Mouse (Mus musculus) urinary bladder, postnatal 36 days (tissue): ENCODE results near the gene Rgcc.

Experiments used
- DNase-seq, 2 experiments: peaks; one replicate each; pipeline ENCODE4 v3.0.0; 2022; ENCODE audit warnings: low spot score in 2 of 2, mixed read lengths in 1 of 2

Gene Rgcc

DNA sequence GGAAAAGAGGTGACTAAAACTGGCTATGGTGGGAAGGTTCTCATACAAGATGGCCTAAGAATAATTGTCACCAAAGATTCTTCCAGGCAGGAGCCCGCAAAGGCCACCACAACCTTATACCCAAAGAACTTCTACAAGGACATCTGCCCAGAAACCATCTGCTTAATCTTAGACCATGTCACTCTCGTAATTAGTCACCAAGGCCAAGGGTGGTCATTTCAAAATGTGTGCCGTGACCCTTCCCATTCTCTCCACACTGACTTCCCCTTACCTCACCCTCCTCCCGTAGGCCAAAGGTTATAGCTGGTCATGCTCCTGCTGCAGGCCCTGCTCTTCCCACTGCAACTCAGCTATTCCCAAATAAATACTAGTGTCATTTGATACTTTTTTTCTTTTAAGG lies 22.5 kb downstream of the Rgcc start:
- DNase-seq: no peak

DNA sequence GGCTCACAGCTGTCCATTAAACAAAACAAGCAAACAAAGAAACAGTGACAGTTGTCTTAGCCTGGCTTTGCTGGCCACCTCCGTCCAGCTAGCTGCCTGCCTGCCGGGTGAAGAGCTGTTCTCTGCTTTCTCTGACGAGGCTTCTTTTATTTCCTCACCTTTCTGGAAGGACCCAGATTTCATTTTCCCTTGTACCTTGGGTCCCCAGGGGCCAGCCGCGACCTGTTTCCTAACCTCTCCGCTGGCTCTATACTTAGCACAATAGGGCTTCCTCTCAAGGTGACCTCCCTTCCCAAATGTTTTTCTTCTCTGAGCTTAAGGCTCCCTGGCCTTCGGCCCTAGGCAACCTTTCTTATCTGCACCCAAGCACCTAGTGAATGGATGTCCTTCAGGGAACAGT lies 23.5 kb downstream of the Rgcc start:
- peak in 1 of 2 experiments; percentile 38 for DNase-seq

DNA sequence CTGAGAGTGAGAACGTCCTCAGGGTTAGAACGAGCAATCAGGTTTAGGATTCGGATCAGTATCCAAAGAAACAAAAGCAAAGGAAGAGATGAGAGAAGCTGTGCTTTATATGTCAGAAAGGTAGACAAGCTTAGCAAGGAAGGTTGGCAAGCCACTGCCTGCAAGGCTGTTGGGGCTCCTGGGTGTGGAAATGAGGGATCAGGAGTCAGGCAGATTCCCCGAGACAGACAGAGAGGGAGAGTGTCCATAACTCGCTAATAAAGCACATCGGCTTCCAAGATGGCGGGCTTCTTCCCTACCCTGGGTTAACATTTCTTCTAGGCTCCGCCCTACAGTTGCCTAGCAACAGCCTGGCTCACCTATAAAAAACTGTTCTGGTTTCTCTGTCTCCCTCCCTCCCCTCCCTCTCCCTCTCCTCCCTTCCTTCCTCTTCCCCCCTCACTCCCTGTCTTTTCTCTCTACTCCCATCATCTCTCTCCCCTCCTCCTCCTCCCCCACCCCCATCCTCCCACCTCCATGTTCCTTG lies 25.5 kb downstream of the Rgcc start:
- DNase-seq: no peak

GRCm38 (mm10) chr14:79275441-79275840 lies 26.0 kb downstream of the Rgcc start:
- DNase-seq: no peak

GRCm38 (mm10) chr14:79273697-79274477 lies 27.6 kb downstream of the Rgcc start:
- DNase-seq: no peak

GRCm38 (mm10) chr14:79272991-79273390 lies 28.5 kb downstream of the Rgcc start:
- DNase-seq: no peak

GRCm38 (mm10) chr14:79272188-79272694 lies 29.2 kb downstream of the Rgcc start:
- no peak for DNase-seq

DNA sequence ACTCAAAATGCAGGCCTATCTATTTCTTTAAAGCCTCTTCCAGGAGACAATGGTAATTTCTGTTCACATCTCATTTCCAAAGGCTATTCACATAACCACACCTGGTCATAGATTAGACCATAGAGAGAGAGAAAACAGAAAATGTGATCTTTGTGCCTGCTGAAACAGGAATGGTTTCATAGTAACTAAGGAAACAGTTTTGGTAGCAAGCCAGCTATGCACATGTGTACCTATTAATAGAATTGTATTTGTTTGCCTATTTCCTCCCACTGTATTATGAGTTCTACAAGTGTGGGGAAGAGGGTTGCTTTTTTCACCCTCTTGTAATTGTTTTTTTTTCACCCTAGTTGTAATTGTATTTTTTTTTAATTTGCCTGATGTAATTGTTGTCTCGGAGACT lies 31.9 kb downstream of the Rgcc start:
- no peak for DNase-seq

DNA sequence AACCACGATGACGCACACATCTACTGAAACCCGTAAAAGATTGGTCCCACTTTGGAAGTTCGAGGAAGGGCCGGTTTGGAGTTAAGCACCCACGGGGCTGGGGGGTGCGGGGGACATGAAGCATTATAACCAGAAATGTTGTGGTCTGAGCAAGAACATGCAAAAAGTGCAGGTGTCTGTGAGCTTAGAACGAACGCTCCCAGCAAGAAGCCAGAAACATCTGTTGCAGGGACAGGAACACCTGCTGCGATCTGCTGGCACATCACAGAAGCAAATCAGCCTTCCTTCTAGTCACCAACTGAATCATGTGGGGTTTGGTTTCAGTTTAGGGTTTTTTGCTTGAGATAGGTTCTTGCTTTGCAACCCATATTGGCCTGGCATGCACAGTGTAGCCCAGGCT lies 33.6 kb downstream of the Rgcc start:
- no peak for DNase-seq

- DNase-seq: no peak
Observed at GRCm38 (mm10) chr14:79267382-79267781, 34.1 kb downstream of the Rgcc start.

GRCm38 (mm10) chr14:79266408-79266807 lies 35.0 kb downstream of the Rgcc start:
- peak in 1 of 2 experiments; percentile 44 for DNase-seq

GRCm38 (mm10) chr14:79265738-79266137 lies 35.7 kb downstream of the Rgcc start:
- no peak for DNase-seq

GRCm38 (mm10) chr14:79263321-79263720 lies 38.1 kb downstream of the Rgcc start:
- no peak for DNase-seq

- peak in 1 of 2 experiments; percentile 65 for DNase-seq
Observed at GRCm38 (mm10) chr14:79262677-79263076, 38.8 kb downstream of the Rgcc start.

DNA sequence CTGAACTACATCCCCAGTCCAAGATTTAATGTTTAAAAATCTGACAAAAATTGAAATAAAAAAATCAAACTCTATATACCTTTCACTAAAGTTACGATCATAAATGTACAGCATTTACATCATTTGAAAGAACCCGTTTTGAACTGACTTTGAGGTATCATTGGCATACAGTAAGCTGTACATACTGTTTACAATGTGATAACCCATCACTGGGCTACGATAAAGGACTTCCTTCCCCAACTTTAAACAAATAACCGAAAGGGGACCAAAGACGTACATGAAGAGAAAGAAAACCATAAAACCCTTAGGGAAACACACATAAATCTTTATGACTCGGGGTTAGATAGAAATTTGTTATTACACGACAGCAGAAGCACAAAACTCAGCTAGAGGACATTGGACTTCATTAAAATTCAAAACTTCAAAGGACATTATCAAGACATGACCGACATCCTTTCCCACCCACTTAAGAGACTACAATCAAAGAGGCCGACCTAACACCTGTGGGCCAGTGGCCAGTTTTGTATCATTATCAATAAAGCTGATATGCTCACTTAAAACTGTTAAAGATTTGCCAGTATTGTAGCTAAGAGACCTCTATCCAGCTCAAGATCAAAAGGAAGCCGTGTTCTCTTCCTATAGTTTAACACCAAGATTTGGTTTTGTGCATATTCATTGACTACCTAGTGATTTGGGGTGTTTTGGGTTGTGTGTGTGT lies 42.2 kb downstream of the Rgcc start:
- no peak for DNase-seq

DNA sequence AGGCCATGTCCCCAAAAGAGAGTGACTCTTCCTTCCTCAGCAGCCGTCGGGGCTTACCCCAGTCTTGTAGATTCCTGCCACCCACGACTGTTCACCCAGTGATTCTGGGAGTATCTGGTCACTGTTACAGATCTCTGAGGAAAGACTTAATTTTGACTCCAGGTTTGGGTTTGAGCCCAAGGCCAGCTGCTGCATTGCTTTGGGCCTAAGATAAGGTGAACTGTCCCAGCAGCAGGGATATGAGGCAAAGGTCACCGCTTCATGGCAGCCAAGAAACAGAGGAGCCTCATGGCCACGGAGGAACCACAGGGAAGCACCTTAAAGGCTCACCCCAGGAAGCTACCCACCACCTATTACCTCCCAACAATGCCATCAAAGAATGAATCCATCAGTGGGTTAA lies 44.8 kb downstream of the Rgcc start:
- DNase-seq: no peak

DNA sequence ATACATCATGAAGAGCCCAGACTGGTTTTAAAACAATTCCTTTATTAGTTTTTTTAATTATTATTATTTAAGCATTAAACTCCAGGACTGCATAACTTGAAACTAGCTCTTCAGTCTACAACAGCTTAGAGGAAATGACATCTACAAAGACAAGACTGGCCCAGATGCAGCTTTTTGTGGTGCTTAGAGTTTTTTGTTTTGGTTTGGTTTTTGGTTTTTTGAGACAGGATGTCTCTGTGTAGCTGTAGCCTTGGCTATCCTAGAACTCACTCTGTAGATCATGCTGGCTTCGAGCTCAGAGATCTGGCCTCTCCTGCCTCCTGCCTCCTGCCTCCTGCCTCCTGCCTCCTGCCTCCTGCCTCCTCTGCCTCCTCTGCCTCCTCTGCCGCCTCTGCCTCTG lies 45.7 kb downstream of the Rgcc start:
- DNase-seq: no peak

DNA sequence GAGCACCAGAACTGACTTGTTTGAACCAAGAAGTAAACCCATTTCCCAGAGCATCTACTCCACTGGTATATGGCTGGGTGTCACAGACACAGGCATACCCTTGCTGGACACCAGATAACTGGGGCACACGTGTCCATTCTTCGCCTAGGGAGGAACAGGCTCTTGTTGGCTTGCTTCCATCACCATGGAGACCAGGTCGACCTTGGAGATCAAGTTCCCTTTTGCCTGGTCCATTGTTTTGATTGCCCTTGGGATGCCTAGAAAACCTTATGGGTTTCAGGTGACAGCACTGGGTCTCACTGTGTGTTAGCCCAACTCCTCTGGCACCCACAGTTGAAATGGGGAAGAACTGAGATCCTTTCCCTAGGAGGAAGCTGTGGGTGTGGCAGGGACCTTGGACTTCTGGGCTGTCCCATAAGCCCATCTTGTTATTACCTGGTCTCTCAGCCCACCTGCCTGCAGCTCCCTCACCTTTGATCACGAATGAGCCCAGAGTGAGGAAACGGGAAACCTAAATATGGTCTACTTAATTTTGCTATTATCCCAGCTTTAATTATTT lies 49.6 kb downstream of the Rgcc start:
- no peak for DNase-seq

GRCm38 (mm10) chr14:79244571-79244970 lies 56.9 kb downstream of the Rgcc start:
- DNase-seq: no peak

DNA sequence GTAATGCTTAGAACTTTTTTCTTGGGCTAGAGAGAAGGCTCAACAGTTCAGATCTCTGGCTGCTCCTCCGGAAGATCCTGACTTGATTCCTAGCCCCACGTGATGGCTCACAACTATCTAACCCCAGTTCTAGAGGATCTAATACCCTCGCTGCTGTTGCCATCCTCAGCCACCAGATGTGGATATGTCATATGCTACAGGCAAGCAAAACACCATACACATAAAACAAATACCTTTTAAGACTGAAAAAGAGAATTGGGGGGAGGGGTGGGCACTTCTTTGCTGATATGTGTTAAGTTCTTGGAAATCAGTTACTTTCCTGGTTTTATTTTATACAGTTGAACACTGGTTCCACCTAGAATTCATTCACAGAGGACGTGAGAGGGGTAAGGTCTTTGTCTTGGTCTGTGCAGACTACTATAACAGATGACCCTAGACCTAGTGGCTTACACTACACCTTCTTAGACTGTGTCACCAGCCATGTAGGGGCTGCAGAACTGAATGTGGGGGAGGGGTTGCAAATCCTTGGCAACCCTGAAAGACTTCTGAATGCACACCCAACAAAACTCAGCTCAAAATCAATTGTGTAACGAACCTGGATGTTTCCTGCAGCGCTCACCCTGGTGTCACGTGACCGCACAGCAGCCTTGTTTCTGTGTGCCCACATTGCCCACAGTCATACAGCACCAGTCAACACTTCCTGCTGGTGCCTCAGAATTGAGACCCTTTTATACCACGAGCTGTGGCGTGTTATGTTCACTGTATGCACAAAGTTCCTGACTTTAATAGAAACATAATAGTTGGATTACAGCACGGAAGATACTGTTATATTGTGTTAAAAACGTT lies 58.2 kb downstream of the Rgcc start:
- no peak for DNase-seq

DNA sequence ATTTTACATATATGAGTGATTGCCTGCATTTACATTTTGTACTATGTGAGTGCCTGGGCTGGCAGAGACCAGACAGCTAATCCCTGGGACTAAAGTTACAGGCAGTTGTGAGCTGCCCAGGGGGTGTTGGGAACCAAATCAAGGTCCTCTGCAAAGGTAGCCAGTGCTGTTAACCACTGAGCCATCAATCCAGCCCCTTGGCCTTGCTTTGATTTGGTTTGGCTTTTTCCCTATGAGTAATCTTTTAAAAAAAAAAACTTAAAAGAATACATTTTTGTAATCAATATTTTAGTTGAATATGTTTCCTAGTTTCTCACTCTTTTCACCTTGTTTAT lies 59.1 kb downstream of the Rgcc start:
- DNase-seq: no peak
